Mouse (Mus musculus): Measurements from ENCODE around the gene Mthfsd. TPM values are rescaled to one million over a fixed set of nuclear protein-coding genes. Genes with fewer than 3 reads are reported as not detected.
A peak's percentile ranks its signal among the peaks of the same experiment; 100 is the strongest.

Gene Mthfsd
- polyA plus RNA-seq, 1 experiment from 2014 or later = 32.1 TPM

DNA sequence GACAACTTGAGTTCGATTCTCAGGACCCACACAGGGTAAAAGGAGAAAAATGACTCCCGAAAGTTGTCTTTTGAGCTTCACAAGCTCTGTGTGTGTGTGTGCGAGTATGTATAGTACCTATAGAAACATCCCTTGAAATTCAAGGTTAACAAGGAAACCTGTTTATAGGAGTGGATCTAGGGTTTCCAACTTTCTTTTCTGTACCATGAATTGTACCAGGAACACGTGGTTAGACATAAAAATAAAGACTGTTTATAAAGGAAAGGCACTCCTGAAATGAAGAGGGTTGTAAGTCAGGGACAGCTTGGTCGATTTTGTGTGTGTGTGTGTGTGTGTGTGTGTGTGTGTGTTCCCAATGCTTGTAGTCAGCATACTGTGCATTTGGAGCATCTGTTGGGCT, 465 bp upstream of the Mthfsd start:
- peak overlapping the region; percentile 81 for H3K9ac ChIP-seq (ENCODE audit: low read length)
- peak overlapping the region; percentile 93 for H3K4me2 ChIP-seq (ENCODE audit: low read depth, low read length)
- H3K4me1 ChIP-seq (ENCODE audit: control insufficient read depth, insufficient read depth, low read length) = peaks cover 10% of the 10 kb centered on the region
- 15% methylated on average over 5 of the region's 5 CpGs for WGBS
- peaks cover 5% of the 10 kb centered on the region; the same call in 1 of the 2 replicates for H3K36me3 ChIP-seq (ENCODE audit: control insufficient read depth, insufficient read depth)
- no peak for ATAC-seq (replicated peaks; ENCODE audit: extremely low read depth, insufficient read depth, low FRiP score)
- H3K9me3 ChIP-seq (replicated peaks; ENCODE audit: control insufficient read depth, low read length) = no peaks in the 10 kb centered on the region
- 0 out of 2 replicates have a peak overlapping the region, but pooled peaks have one; percentile 5 for H3K27ac ChIP-seq (ENCODE audit: low read length)
- peaks cover 10% of the 10 kb centered on the region; the same call in 1 of the 2 replicates for H3K27me3 ChIP-seq (ENCODE audit: control insufficient read depth, insufficient read depth, low read length)
- H3K4me3 ChIP-seq (ENCODE audit: low read length) = peak overlapping the region; percentile 68

DNA sequence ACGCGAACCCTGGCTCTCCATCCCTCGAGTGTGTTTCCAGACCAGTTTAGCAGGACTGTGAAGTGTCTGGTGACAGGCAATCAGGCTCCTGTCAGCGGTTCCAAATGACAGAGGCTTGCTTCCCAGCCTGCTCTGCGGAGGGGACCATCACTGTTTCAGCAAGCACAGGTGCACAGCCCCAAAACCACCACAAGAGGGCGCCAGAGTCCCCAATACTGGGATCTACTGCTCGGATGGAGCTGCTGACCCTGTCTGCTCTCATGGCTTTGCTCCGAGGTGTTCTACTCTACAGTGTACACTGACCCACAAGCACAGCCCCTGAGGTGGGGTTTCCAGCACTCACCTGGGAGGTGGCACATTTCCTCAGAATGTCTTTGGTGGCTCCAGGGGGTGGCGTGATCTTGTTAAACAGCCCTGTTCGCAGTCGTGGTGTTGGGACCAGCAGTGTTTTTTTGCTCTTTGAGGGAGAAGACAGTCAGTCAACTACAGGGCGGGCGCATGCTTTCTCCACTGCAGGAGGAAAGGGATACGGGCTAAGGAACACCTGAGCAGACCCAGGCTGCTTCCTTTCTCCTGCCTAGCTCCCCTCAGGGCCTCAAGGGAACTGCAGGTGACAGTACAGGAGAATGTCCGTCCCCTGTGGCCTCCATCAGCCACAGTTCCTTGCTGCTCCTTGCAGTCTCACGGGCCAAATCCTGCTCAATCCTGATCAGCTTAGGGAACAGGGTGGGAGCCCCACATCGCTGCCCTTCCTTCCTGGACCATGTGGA, 4.0 kb downstream of the Mthfsd start:
- Histone ChIP-seq H3K4me2 (ENCODE audit: low read depth, low read length) (no peak overlapping the region), H3K27ac (ENCODE audit: low read length) (no peak overlapping the region), H3K9me3 (replicated peaks; ENCODE audit: control insufficient read depth, low read length) (no peaks in the 10 kb centered on the region), H3K27me3 (ENCODE audit: control insufficient read depth, insufficient read depth, low read length) (peaks cover 3% of the 10 kb centered on the region; the same call in 1 of the 2 replicates), H3K4me3 (ENCODE audit: low read length) (no peak overlapping the region), H3K9ac (ENCODE audit: low read length) (no peak overlapping the region), H3K36me3 (ENCODE audit: control insufficient read depth, insufficient read depth) (peaks cover 23% of the 10 kb centered on the region), H3K4me1 (ENCODE audit: control insufficient read depth, insufficient read depth, low read length) (peaks cover 12% of the 10 kb centered on the region)
- 45% methylated on average over 17 of the region's 17 CpGs for WGBS
- peak; percentile 50; the same call in 1 of the 2 replicates for ATAC-seq (replicated peaks; ENCODE audit: extremely low read depth, insufficient read depth, low FRiP score)

DNA sequence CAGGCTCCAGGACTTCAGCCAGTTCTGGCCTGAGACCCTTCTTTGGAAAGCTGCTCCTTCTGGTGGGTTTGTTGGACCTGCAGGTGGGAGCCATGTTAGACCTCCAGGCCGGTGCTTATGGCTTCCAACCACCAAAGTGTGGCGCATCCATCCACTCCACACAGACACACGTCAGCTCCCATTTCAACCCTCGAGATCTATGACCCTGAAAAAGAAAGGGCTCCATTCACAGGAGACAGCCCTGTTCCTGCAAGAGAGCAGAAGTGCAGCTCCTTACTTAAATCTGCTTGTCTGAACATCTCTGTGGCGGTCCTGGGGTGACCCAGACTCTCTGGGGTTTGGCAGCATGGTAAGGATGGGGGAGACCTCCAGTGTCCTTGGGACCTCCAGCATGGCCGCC, 14.7 kb downstream of the Mthfsd start:
- WGBS = 68% methylated on average over 6 of the region's 6 CpGs
- H3K4me2 ChIP-seq (ENCODE audit: low read depth, low read length) = no peak overlapping the region

GRCm38 (mm10) chr8:121092627-121093026, 15.6 kb downstream of the Mthfsd start:
- ATAC-seq (replicated peaks; ENCODE audit: extremely low read depth, insufficient read depth, low FRiP score) = peak; percentile 52
- Histone ChIP-seq H3K36me3 (ENCODE audit: control insufficient read depth, insufficient read depth) (peaks cover 7% of the 10 kb centered on the region), H3K4me2 (ENCODE audit: low read depth, low read length) (peak overlapping the region; percentile 27; the same call in 1 of the 2 replicates), H3K27ac (ENCODE audit: low read length) (no peak overlapping the region), H3K4me1 (ENCODE audit: control insufficient read depth, insufficient read depth, low read length) (no peaks in the 10 kb centered on the region), H3K4me3 (ENCODE audit: low read length) (no peak overlapping the region), H3K9me3 (replicated peaks; ENCODE audit: control insufficient read depth, low read length) (no peaks in the 10 kb centered on the region), H3K27me3 (ENCODE audit: control insufficient read depth, insufficient read depth, low read length) (peaks cover 54% of the 10 kb centered on the region), H3K9ac (ENCODE audit: low read length) (no peak overlapping the region)
- WGBS = 3% methylated on average over 16 of the region's 16 CpGs

More for the DNA sequence above, 14.7 kb downstream of the Mthfsd start:
- H3K27me3 ChIP-seq (ENCODE audit: control insufficient read depth, insufficient read depth, low read length) = peaks cover 46% of the 10 kb centered on the region
- H3K4me3 ChIP-seq (ENCODE audit: low read length) = no peak overlapping the region
- no peaks in the 10 kb centered on the region for H3K9me3 ChIP-seq (replicated peaks; ENCODE audit: control insufficient read depth, low read length)
- H3K4me1 ChIP-seq (ENCODE audit: control insufficient read depth, insufficient read depth, low read length) = no peaks in the 10 kb centered on the region
- no peak for ATAC-seq (replicated peaks; ENCODE audit: extremely low read depth, insufficient read depth, low FRiP score)
- H3K36me3 ChIP-seq (ENCODE audit: control insufficient read depth, insufficient read depth) = peaks cover 10% of the 10 kb centered on the region
- H3K27ac ChIP-seq (ENCODE audit: low read length) = no peak overlapping the region
- H3K9ac ChIP-seq (ENCODE audit: low read length) = no peak overlapping the region

DNA sequence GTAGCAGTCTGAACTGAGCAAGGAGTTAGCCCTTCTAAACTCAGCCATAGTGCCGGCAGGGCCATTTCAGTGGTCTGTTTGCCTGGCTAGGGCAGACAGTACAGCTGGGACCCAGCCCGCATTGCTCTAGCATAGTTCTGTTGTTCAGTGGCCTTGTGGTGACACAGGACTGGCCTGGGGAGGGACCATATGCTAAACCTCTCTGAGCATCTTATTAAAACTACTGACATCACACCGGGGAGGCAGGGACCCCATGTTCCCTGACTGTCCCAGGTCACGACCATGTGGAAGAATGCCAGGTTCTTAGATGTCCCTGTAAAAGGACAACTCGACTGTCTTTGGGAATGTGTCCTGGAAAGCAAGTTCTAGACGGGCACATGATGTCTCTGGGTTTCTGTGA, 16.1 kb downstream of the Mthfsd start:
- 22% methylated on average over 6 of the region's 6 CpGs for WGBS
- peaks cover 5% of the 10 kb centered on the region for H3K36me3 ChIP-seq (ENCODE audit: control insufficient read depth, insufficient read depth)
- ATAC-seq (replicated peaks; ENCODE audit: extremely low read depth, insufficient read depth, low FRiP score) = no peak
- H3K4me2 ChIP-seq (ENCODE audit: low read depth, low read length) = no peak overlapping the region
- no peak overlapping the region for H3K4me3 ChIP-seq (ENCODE audit: low read length)
- no peaks in the 10 kb centered on the region for H3K9me3 ChIP-seq (replicated peaks; ENCODE audit: control insufficient read depth, low read length)
- H3K27ac ChIP-seq (ENCODE audit: low read length) = no peak overlapping the region
- H3K9ac ChIP-seq (ENCODE audit: low read length) = no peak overlapping the region
- peaks cover 58% of the 10 kb centered on the region for H3K27me3 ChIP-seq (ENCODE audit: control insufficient read depth, insufficient read depth, low read length)
- H3K4me1 ChIP-seq (ENCODE audit: control insufficient read depth, insufficient read depth, low read length) = no peaks in the 10 kb centered on the region

GRCm38 (mm10) chr8:121090716-121091115, 17.5 kb downstream of the Mthfsd start:
- Histone ChIP-seq H3K27ac (ENCODE audit: low read length) (no peak overlapping the region), H3K4me1 (ENCODE audit: control insufficient read depth, insufficient read depth, low read length) (no peaks in the 10 kb centered on the region), H3K4me3 (ENCODE audit: low read length) (no peak overlapping the region), H3K9me3 (replicated peaks; ENCODE audit: control insufficient read depth, low read length) (no peaks in the 10 kb centered on the region), H3K36me3 (ENCODE audit: control insufficient read depth, insufficient read depth) (no peaks in the 10 kb centered on the region), H3K9ac (ENCODE audit: low read length) (no peak overlapping the region), H3K4me2 (ENCODE audit: low read depth, low read length) (no peak overlapping the region), H3K27me3 (ENCODE audit: control insufficient read depth, insufficient read depth, low read length) (peaks cover 72% of the 10 kb centered on the region)
- ATAC-seq (replicated peaks; ENCODE audit: extremely low read depth, insufficient read depth, low FRiP score) = no peak
- WGBS = 7% methylated on average over 1 of the region's 1 CpGs

DNA sequence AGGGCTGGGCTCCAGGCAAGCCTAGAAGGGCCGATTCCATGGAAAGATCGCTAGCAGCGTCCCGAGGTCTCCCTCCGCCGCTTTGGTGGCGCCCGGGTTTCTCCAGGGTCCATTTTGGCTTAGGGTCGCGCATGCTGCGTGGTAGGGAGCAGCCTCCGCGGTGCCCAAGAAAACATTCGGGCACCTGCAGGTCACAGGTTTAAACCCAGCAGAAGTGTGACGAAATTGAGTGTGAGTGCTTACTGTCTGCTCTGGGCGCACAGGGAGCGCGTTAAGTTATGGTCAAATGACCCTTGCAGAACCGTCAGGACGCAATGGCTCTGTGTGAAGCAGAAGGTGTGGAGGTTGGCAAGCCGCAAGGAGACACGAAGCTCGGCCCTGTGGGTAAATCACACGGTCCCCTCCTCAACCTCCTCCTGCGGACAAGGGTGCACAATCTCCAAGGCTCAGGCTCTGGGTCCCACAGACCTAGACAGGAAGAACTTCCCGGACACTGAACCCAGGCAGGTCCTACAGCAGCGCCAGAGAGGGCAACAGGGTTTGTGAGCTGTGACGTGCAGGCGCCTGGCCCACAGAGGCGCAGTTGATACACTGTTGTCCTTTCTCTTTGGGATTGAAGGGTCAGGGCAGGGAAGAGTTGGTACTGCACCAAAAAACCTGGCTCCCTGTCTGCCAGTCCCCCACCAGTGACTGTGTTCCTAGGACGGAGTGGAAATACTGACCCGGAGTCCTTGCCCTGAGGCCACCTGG, 18.4 kb downstream of the Mthfsd start:
- H3K9me3 ChIP-seq (replicated peaks; ENCODE audit: control insufficient read depth, low read length) = no peaks in the 10 kb centered on the region
- no peak overlapping the region for H3K9ac ChIP-seq (ENCODE audit: low read length)
- peaks cover 81% of the 10 kb centered on the region for H3K27me3 ChIP-seq (ENCODE audit: control insufficient read depth, insufficient read depth, low read length)
- no peak overlapping the region; the same call in 1 of the 2 replicates for H3K4me3 ChIP-seq (ENCODE audit: low read length)
- peaks cover 1% of the 10 kb centered on the region; the same call in 1 of the 2 replicates for H3K4me1 ChIP-seq (ENCODE audit: control insufficient read depth, insufficient read depth, low read length)
- no peak for ATAC-seq (replicated peaks; ENCODE audit: extremely low read depth, insufficient read depth, low FRiP score)
- H3K36me3 ChIP-seq (ENCODE audit: control insufficient read depth, insufficient read depth) = no peaks in the 10 kb centered on the region
- no peak overlapping the region for H3K27ac ChIP-seq (ENCODE audit: low read length)
- WGBS = 12% methylated on average over 32 of the region's 32 CpGs
- H3K4me2 ChIP-seq (ENCODE audit: low read depth, low read length) = no peak overlapping the region

- Histone ChIP-seq H3K36me3 (ENCODE audit: control insufficient read depth, insufficient read depth) (no peaks in the 10 kb centered on the region), H3K4me1 (ENCODE audit: control insufficient read depth, insufficient read depth, low read length) (peaks cover 3% of the 10 kb centered on the region), H3K4me2 (ENCODE audit: low read depth, low read length) (no peak overlapping the region), H3K9me3 (replicated peaks; ENCODE audit: control insufficient read depth, low read length) (no peaks in the 10 kb centered on the region), H3K27ac (ENCODE audit: low read length) (no peak overlapping the region), H3K27me3 (ENCODE audit: control insufficient read depth, insufficient read depth, low read length) (peaks cover 86% of the 10 kb centered on the region), H3K4me3 (ENCODE audit: low read length) (no peak overlapping the region; the same call in 1 of the 2 replicates), H3K9ac (ENCODE audit: low read length) (no peak overlapping the region)
- no peak for ATAC-seq (replicated peaks; ENCODE audit: extremely low read depth, insufficient read depth, low FRiP score)
- 6% methylated on average over 40 of the region's 40 CpGs for WGBS
These were observed 19.1 kb downstream of the Mthfsd start for GRCm38 (mm10) chr8:121088871-121089630.

All from heart, embryonic 16.5 days (tissue).